Mouse (Mus musculus) testis, postnatal 10 days (tissue): ENCODE data around the gene Cgref1.

ENCODE experiments used
- DNase-seq: peaks from one replicate; pipeline ENCODE4 v3.0.0; 2021; ENCODE audit warnings: low spot score

Gene Cgref1

DNA sequence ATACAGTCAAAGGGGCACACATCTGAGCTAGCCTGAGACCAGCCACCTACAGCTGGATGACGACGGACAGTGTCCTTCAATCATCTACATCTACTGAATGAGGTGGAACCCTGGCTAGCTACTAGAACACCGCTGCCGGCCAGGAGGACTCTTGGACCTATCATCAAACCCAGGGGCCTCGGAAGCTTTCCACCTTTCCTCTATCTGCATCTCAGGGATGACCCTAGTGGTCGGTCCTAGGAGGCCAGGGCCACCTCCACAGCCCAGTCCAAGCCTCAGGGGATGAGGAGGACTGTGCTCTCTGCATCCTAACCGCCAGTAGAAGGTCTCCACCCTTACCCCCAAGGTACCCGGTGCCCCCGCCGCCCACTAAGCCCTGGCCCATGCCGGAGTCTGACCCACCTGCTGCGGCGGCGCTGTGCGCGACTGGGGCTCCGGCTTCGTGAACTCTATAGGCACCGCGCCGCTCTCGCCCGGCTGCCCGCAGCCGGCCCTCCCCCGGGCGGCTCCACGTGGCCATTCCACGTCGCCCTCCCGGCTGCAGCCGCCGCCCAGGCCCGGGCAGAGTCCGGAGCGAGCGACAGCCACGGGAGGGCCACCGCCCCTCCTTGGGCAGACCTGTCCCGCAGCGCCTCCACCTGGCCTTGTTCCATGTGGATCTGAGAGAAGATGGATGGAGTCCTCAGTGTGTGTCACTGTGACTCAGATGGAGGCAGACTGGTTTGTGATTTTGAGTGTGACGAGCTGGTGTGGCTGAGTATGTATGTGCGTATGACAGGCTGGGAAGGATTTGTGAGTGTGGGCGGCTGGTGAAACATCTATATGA, at the start of gene Cgref1:
Gene Cgref1 (minus strand): TSS at position 636 of the 826 bp plus-strand sequence.
- peak; percentile 66 for DNase-seq

DNA sequence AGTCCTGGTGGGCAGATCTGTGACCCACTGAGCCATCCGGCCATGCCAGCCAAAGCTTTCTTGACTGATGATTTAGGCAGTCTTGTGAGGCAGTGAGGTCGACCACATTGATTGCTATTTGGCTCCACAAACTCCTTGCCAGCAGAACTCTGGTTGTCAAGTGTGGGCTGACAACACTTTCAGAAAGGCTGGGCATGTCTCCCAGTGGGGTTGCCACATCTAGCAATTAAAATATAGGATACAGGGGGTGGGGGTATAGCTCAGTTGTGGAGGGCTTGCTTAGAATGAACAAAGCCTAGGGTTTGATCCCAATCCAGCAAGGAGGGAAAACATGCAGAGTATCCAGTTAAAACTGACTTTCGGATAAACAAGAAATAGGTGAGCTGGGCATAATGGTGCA, 48.7 kb upstream of the Cgref1 start:
- no peak for DNase-seq

DNA sequence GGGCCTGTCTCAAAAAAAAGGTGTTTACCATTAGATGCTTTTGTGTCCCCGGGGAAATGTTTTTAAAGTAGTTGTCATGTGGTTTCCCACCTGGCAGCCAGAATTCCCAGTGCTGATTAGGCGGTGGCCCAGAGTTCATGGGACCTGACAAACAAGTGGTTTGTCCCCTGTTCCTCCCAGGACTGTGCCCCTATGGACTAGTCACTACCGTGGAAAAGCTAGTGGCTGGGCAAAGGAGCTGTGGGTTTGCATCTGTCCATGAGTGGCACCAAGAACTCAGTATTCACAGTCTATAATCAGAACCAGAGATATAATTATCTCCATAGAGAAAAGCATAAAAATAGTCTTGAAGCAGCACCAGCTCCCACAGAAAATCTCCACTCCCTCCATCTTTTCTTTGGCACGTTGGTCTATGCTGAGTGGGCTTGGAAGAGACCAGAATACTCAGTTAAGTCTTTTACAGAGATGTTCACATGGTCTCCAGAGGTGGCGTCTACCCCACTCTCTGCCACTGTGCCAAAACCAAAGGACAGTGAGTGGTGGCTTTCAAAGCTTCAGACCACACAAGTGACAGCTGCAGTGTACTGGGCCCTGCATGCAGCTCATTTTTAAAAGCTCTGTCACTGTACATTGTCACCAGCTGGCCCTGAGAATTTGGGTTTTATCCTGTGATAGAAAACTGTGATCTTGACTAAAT, 47.7 kb upstream of the Cgref1 start:
- no peak for DNase-seq

DNA sequence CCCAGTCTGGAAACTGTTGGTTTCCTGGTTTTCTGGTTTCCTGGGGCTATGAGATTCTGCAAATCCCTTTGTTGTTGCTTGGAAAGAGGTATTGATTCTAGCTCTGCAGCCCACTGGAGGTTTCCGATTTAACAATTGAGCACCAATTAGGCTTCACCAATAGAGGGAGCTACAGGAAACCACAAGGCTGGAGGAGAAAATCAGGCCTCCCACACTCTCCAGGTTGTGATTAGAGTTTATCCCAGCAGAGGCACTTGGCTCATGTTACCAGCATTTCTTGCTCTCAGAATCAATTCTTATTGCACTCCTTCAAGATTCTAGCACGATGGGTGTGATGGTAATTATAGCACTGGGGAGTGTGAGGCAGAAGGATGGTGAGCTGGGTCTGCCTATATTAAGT, 37.0 kb upstream of the Cgref1 start:
- DNase-seq: no peak

DNA sequence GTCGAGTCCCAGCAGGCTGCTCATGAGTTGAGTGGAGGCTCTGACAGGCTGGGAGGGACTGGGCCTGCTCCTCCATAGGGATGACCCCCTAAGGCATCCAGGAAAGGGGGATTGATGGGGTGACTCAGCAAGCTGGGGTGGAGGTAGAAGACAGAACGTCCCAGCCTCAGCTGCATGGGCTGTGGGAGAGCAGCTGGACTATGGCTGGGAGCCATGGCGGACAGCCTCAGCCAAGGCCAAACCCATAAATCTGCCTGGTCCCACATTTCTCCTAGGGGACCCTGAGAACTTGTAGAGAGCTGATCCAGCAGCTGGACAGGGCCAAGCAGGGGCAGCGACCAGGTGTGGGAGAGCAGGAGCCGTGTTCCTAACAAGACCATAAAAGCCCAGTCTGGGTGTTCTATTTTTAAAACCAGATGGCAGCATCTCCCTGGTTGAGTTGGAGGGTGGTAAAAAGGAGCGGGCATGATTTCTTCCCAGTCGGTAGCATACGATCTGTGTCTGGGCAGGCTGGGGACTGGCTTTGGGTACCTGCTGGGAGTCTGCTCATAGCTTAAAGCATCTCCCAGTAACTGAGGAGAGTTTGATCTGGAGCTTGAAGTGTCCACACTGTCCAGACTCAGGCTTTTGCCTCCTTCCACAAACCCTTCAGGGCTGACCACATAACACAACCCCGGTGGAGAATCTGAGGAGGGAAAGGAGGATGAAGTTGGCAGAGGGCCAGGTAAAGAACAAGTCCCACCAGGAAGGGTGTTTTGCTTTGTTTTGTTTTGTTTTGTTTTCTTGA, 29.7 kb upstream of the Cgref1 start:
- peak; percentile 86 for DNase-seq

DNA sequence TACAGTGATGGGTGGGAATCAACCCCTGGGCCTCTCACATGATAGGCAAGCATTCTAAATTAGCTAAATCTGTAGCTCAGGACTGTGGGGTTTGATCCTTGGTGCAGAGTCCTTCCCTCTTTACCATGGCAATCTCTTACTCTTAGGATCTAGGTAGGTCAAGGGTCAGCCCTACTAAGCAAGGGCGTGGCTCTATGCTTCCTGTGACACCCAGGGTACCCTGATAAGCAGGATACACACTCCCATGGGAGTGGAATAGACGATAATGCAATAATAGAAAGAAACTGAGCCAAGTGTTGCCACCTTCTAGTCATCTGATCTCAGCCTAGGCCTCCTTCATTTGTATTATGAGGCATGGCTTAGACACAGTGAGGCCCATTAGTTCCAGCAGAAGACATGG, 24.0 kb upstream of the Cgref1 start:
- no peak for DNase-seq

DNA sequence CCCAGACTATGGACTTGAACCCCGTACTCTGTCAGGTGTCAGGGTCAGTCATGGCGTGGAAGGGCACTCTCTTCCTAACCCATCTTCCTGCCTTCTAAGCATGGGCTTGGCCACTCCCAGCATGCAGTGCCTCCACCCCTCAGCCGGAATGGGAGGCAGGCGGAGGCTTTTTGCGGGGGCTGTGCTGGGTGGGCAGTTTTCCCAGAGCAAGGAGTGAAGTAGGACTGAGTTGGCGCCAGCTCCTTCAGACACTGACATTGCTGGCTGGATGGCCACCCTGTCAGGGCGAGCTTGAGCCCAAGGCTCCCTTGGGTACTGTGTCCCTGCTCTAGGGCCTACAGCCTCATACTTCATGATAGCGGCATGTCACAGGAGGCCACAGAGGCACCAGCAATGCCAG, 23.0 kb upstream of the Cgref1 start, which contains the start of gene Tcf23:
Gene Tcf23 (plus strand): TSS at position 247 of the 400 bp plus-strand sequence.
- DNase-seq: peak; percentile 90

DNA sequence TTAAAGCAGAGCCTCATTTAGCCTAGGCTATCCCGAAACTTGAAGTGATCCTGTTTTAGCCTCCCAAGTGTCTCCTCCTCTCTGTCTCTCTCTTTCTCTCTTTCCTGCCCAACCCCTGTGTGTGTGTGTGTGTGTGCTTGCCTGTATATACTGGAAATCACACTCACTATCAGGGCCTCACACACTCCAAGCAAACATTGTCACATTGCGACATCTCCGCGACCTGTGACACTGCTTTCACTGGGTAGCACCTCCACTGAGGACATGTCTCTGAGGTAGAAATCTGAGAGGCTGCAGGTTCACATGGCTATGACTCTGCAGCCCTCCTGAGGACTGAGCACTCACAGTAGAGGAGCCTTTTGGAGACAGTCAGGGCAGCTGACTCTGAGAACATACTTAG, 20.8 kb upstream of the Cgref1 start:
- no peak for DNase-seq

DNA sequence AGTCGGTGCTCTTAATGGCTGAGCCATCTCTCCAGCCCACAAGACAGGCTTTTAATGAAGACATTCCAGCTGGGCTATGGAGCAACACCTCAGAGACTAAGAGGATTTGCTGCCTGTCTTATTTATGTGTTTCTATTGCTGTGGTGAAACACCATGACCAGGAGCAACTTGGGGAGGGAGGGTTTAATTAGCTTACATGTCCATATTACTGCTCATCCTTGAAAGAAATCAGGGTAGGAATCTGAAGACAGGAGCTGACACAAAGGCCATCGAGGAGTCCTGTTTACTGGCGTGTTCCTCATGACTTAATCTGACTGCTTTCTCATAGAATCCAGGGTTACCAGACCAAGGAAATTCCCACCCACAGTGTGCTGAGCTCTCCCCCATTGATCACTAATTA, 18.5 kb upstream of the Cgref1 start:
- no peak for DNase-seq

DNA sequence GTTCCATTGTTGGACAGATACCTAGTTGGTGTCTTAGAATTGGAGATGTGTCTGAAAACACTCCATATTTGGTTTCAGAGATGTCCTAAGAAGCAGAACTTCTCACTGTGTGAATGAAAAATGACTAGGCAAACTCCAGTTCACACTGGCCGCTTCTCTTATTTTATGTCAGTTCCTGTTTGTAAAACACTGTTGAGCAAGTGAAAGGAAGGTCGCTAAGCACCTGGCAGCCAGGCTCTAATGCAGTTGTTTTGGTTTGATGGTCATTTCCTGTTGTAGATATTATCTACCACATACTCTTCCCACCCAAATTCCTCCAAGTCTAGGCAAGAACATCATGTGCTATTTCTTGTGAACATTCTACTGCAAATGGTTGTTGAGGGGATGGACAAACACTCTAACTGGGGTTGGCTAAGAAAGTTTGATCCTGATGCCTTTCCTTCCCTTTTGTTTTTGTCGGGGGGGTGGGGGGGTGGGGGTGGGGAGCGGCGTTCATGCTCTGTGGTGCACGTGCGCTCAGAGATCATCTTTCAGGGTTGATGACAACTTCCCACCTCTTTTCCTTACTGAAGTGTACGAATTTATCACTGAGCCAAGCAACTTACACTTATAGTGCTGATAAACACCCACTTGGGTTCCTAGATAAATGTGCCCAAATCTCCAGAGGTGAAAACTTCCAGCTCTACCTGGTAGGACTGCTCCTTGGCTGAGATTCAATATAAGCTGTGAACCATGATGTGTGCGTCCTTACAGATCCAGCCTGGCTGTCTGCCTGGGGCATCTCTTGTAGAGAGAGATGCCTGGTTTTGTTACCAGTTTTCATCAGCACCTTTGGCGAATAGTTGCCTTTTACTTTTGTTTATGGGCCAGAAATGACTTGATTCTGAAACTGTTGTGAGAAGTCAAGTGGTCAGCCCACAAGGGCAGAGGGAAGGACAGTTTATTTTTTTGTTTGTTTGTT, 16.4 kb upstream of the Cgref1 start:
- DNase-seq: no peak

DNA sequence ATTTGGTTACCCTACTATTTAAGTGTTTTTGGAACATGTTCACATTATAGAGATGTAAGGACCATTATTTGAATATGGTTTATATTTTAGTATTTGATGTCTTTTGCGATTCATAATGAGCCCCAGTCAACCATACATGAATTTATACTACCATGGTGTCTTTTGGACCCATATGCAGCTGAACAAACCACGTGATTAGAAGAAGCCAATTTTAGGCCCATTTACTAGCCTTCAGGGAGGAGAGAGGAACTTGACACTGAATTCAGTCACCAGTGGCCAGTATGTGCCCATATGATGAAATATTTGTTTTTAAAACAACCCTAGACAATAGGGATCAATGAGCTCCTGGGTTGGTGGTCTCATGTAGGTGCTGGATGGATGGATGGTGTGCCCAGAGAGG, 15.4 kb upstream of the Cgref1 start:
- DNase-seq: no peak

DNA sequence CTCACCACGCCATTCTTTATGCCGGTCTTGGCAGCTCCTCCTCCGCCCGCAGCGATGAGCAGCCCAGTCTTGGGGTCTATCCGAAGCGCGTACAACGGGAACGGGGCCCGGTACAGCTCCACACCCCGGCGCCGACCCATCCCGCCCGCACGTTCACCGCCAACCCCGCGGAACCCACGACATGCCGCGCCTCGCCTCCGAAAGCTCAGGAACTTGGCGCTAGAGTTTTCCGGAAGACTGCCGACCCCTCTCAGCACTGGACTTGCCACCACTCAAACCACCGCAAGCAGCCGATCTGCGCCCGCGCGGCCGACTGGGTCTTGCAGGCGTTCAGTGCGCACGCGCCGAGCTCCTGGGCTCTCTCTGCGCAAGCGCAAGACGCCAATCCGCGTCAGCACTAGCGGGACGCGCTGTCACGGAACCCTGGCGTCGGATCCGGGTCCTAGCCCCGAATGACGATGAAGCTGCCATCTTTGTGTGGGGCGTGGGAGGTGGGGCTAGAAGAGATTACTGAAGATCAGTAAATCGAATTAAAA, 14.6 kb upstream of the Cgref1 start, which contains the start of gene Preb:
Gene Preb (minus strand): TSS at position 396 of the 536 bp plus-strand sequence.
- DNase-seq: peak; percentile 99

DNA sequence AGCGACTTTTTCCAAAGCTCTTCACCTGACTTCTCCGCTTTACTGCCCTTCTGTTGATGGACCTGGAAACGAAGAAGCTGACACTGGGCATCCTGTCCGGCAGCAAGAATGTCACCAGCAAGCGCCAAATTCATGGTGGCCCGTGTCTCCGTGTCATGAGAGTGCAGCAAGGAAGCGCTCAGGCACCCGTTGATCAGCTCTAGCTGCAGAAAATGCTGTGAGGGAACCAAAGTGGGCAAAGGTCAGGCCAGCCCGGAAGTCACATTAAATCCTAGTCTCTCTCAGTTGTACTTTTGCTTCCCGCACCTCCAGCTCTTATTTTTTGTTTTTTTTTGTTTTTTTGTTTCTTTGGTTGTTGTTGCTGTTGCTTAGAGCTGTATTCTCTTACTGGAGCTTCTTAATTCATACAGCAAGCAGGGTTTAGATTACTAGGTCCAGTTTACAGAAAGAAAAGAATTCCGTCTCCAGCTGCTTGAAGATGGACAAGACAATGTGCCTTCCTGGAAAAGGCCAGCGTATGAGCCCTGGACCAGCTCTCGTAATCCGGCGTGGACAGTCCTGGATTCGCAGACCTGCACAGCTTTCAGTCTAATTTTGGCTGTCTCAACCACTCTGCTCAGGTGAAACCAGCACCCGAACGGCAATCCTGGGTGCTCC, 13.9 kb upstream of the Cgref1 start:
- DNase-seq: no peak

DNA sequence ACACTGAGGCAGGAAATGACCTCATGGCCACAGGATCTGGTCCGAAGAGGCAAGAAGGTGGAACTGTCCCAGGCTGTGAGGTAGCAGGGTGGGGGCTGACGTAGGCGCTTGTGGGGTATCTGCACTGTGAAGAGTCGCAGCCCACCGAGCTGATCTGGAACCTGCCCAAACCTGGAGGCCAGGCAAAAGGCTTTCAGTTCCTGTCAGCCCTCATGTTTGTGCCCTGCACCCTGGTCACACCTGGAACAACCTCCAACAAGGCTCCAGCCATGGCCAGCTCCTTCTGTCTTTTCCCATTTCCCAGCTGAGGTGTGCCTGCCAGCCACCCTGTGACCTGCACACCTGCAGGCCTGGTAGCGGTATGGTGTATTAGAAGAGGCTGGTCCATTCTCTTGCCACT, 12.5 kb upstream of the Cgref1 start:
- peak; percentile 43 for DNase-seq

DNA sequence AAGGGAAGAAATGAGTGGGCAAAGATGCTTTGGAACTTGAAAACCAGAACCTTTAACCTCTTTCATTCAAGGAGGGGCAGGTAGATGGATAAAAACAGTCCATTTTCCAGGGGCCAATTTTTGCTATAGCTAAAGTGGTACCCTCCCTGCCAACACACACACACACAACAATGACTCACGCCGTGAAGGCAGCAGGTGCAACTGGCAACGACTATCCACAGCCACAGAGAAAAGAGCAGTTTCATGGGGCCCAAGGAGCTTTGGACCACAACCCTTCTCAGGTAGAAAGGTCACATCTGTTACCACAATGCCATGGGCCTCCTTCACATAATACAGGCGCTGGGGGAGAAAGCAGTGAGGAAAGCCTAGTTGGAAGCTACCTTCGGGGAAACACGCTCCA, 10.4 kb upstream of the Cgref1 start:
- DNase-seq: no peak

DNA sequence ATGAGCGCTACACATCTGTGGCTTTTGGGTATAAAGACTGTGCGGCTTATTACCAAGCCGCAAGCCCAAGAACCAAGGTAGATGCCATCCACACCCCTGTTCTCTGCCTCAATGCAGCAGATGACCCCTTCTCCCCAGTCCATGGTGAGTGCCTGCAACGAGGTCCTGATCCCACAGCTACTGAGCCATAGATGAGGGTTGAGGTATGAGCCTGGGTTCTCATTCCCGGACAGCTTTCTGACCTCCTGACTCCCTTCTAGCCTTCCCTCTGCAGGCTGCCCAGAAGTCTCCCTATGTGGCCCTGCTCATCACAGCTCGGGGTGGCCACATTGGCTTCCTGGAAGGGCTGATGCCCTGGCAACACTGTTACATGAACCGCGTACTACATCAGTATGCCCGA, 9.2 kb upstream of the Cgref1 start:
- DNase-seq: no peak

DNA sequence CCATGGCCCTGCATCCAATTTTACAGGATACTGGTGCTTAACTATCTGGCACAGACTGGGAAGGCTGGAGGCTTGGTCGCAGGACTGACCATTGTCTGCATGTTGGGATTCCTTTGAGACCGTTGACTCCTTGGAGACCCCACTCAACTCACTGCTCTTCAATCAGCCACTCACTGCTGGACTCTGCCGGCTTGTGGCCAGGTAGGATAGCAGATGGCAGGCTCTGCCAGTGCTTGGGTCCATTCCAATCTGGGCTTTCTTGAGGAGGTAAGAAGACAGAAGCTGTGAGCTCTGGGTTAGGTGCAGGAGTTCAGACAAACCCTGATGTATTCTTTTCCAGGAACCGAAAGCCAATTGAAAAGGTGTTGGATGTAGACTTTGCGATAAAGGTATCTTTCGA, 8.7 kb upstream of the Cgref1 start:
- no peak for DNase-seq

DNA sequence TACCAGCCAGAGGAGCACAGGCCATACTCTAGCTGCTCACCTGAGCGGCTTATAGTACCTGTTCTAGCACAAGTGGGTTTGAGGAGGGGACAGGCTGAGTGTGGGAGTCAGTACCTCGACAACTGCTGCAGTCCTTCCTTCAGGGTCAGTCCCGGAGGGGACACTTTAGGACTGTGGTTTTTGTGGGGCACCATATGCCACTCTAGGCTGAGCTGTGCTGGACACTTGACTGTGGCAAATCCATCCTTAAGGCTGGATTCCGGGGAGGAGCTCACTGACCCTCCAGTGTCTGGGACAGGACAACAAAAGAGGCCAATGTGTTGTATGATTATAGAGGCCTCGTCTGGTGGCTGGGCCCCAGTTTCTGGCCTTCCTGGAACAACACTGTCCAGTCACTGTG, 7.2 kb upstream of the Cgref1 start:
- no peak for DNase-seq

DNA sequence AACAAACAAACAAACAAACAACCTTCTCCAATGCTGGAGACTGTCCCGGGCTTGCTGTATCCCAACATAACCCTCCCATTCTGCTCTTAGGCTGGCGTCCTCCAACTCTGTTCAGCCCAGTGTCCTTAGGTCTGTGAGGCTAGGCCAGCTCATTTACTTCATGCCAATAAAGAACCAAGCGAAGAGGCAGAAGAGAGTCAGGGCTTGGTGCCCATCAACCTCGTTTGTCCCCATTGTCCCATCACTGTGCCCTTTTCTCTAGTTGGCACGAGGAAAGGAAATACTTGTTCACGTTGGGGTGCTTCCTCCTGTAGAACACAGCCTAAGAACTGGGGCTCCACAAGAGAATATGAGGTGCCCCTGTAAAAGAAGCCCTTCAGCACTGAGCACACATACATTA, 6.3 kb upstream of the Cgref1 start:
- DNase-seq: no peak

DNA sequence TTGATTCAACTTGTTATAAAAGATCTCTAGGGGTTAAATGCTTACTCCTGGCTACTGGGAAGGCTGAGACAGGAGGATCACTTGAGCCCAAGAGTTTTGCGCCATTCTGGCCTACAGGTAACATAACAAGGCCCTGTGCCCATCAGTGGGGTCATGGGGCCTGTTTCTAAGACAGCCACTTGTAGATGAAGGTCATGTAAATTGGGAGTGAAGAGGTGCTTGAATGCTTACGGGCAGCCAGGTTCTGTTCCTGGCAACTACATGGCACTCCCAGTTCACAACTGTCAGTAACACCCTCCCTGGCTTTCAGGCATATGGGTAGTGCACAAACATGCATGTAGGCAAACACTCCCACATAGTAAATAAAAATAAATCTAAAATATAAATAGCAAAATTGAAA, 5.5 kb upstream of the Cgref1 start:
- no peak for DNase-seq

DNA sequence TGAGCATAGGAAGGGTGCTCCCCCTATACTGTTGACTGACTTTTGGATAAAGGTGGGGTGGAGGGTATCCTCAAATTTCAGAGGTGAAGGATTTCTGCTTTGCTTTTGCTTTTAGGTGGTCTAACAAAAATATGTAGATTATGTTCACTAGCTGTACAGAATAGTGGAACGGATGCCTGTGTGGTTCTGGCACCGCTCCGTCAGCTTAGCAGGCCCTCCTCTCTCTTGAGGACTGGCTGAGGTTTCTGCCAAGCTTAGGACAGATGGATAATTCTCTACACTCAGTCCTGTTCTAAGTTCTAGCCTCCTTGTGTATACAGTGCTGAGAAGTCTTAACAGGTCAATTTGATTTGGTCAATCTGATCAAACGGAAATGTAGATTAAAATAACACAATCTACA, 5.1 kb upstream of the Cgref1 start:
- DNase-seq: no peak
